Mouse (Mus musculus): ENCODE results near the gene Rgs12. TPM values are rescaled to one million over a fixed set of nuclear protein-coding genes. Genes with fewer than 3 reads are reported as not detected.

The Rgs12 gene
- polyA plus RNA-seq, 2 experiments: 17.1 to 21.7 TPM

DNA sequence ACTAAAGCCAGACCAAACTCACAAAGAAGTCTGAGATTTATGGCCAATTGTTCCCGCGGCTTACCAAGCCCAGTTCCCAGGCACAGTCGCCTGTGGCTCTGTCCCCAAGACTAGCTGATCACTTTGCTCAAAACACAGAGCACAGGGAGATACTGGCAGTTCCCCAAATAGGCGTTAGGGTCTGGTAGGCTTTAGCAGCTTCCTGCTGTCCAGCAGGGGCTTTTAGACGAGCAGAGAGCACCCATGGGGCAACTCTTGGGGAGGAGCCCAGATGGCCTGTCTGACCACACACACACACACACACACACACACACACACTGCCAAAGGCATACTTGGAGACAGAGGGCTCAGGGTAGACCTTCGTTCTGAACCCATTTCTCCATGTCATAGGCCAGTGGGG is 26.7 kb upstream of the Rgs12 start:
- no peak for DNase-seq (ENCODE audit: low read depth in 3 of 3, low spot score in 3 of 3)
- no peak overlapping the region for H3K4me3 ChIP-seq (ENCODE audit: insufficient read depth in 1 of 2, low read depth in 2 of 2, low read length in 2 of 2)
- no peak overlapping the region for H3K4me2 ChIP-seq (ENCODE audit: low read depth)
- ATAC-seq (ENCODE audit: insufficient read depth): no peak
- H3K9me3 ChIP-seq (ENCODE audit: control insufficient read depth, low read length): no peaks in the 10 kb centered on the region
- TF ChIP-seq CTCF (IDR thresholded peaks at IDR 0.05; ENCODE audit: low read depth) (no peak), EP300 (IDR thresholded peaks at IDR 0.05; ENCODE audit: low read depth) (no peak)
- no peaks in the 10 kb centered on the region for H3K36me3 ChIP-seq (replicated peaks; ENCODE audit: control insufficient read depth, insufficient read depth, low read depth)
- WGBS (ENCODE audit: insufficient replicate concordance): 71% methylated on average over 6 of the region's 6 CpGs
- no peak overlapping the region for H3K27ac ChIP-seq
- H3K4me1 ChIP-seq (replicated peaks; ENCODE audit: control insufficient read depth in 2 of 2, insufficient read depth in 2 of 2, low read length in 1 of 2): peaks cover 33% of the 10 kb centered on the region in 2 experiments
- H3K9ac ChIP-seq (replicated peaks): no peak overlapping the region
- H3K27me3 ChIP-seq (ENCODE audit: control insufficient read depth, insufficient read depth, low read length): no peaks in the 10 kb centered on the region

DNA sequence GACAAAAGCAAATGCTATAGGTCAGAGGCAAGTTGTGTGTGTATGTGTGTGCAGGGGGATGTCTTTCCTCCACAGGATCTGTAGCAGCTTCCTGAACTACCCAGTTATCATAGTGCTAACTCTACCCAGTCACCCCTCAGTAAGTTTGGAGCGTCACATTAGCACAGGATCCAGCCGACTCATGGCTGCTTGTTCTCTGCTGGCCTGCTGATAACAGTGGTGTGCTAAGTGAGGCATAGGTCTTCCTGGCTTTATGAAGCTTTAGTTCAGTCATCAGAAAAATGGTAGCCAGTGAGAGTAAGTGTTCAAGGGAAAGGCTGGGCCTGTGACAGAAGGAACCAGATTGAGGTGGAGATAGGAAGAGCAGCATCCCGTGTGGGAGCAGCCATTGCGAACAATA is 25.3 kb upstream of the Rgs12 start:
- Histone ChIP-seq H3K27ac (peak overlapping the region; percentile 70), H3K4me1 (replicated peaks; ENCODE audit: control insufficient read depth in 2 of 2, insufficient read depth in 2 of 2, low read length in 1 of 2) (peaks cover 28 to 31% of the 10 kb centered on the region in 2 experiments), H3K4me3 (ENCODE audit: insufficient read depth in 1 of 2, low read depth in 2 of 2, low read length in 2 of 2) (no peak overlapping the region), H3K9me3 (ENCODE audit: control insufficient read depth, low read length) (no peaks in the 10 kb centered on the region), H3K27me3 (ENCODE audit: control insufficient read depth, insufficient read depth, low read length) (no peaks in the 10 kb centered on the region), H3K4me2 (ENCODE audit: low read depth) (peak overlapping the region; percentile 4), H3K9ac (replicated peaks) (peak overlapping the region; percentile 7), H3K36me3 (replicated peaks; ENCODE audit: control insufficient read depth, insufficient read depth, low read depth) (no peaks in the 10 kb centered on the region)
- no peak for TF ChIP-seq CTCF (IDR thresholded peaks at IDR 0.05; ENCODE audit: low read depth)
- peak; percentile 84 for TF ChIP-seq EP300 (IDR thresholded peaks at IDR 0.05; ENCODE audit: low read depth)
- WGBS (ENCODE audit: insufficient replicate concordance): 38% methylated on average over 4 of the region's 4 CpGs
- ATAC-seq (ENCODE audit: insufficient read depth) (peak; percentile 90), DNase-seq (ENCODE audit: low read depth in 3 of 3, low spot score in 3 of 3) (peak; percentile 67 to 77 (median 72))

DNA sequence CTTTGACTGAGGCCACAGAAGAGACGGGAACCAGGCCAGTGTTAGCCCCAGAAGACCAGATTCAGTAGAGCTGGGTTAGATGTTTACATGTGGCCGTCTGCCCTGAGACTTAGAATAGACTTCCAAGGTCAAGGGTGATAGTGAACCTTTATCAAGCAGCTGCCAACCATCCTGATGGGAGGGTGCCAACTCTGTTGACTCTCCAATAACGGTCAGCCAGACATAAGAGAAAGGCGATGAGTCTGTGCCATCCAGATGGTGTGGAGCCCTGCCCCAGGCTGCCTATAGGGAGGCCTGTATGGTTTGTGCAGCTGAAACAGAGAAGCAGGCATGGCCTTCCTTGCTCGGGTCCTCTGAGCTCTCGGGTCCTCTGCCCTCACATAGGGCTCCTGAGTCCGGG is 24.7 kb upstream of the Rgs12 start:
- DNase-seq (ENCODE audit: low read depth in 3 of 3, low spot score in 3 of 3) (peak in 2 of 3 experiments; percentile 41 to 45), ATAC-seq (ENCODE audit: insufficient read depth) (peak; percentile 73)
- Histone ChIP-seq H3K27me3 (ENCODE audit: control insufficient read depth, insufficient read depth, low read length) (no peaks in the 10 kb centered on the region), H3K27ac (peak overlapping the region; percentile 70), H3K36me3 (replicated peaks; ENCODE audit: control insufficient read depth, insufficient read depth, low read depth) (no peaks in the 10 kb centered on the region), H3K4me2 (ENCODE audit: low read depth) (peak overlapping the region; percentile 0), H3K9ac (replicated peaks) (no peak overlapping the region; the same call in 1 of the 2 replicates), H3K4me1 (replicated peaks; ENCODE audit: control insufficient read depth in 2 of 2, insufficient read depth in 2 of 2, low read length in 1 of 2) (peaks cover 28 to 29% of the 10 kb centered on the region in 2 experiments), H3K4me3 (ENCODE audit: insufficient read depth in 1 of 2, low read depth in 2 of 2, low read length in 2 of 2) (no peak overlapping the region), H3K9me3 (ENCODE audit: control insufficient read depth, low read length) (no peaks in the 10 kb centered on the region)
- TF ChIP-seq EP300 (IDR thresholded peaks at IDR 0.05; ENCODE audit: low read depth) (peak; percentile 60; the same call in 1 of the 2 replicates), CTCF (IDR thresholded peaks at IDR 0.05; ENCODE audit: low read depth) (no peak)
- WGBS (ENCODE audit: insufficient replicate concordance): 58% methylated on average over 7 of the region's 7 CpGs

DNA sequence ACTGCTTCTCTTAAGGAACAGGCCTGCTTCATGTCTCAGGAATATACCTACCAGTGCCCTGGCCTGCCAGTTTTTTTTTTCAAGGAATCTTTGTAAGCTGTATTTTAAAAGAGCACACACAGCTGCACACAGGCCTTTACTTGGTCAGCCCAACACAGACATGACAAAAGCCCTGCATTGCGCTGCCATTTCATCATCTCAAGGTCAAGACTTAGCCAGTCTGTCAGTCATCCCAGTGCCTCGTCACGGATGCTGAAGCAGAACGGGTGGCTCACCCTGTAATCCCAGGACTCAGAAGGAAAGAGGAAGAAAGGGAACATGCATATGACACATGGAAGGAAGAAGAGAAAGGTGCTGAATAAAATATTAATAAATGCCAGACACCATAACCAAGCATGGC is 21.6 kb upstream of the Rgs12 start:
- Histone ChIP-seq H3K9me3 (ENCODE audit: control insufficient read depth, low read length) (no peaks in the 10 kb centered on the region), H3K4me1 (replicated peaks; ENCODE audit: control insufficient read depth in 2 of 2, insufficient read depth in 2 of 2, low read length in 1 of 2) (peaks cover 52 to 57% of the 10 kb centered on the region in 2 experiments), H3K9ac (replicated peaks) (no peak overlapping the region), H3K27me3 (ENCODE audit: control insufficient read depth, insufficient read depth, low read length) (no peaks in the 10 kb centered on the region), H3K4me2 (ENCODE audit: low read depth) (no peak overlapping the region), H3K27ac (no peak overlapping the region), H3K36me3 (replicated peaks; ENCODE audit: control insufficient read depth, insufficient read depth, low read depth) (no peaks in the 10 kb centered on the region), H3K4me3 (ENCODE audit: insufficient read depth in 1 of 2, low read depth in 2 of 2, low read length in 2 of 2) (no peak overlapping the region)
- ATAC-seq (ENCODE audit: insufficient read depth): no peak
- no peak for DNase-seq (ENCODE audit: low read depth in 3 of 3, low spot score in 3 of 3)
- WGBS (ENCODE audit: insufficient replicate concordance): 84% methylated on average over 4 of the region's 4 CpGs
- TF ChIP-seq EP300 (IDR thresholded peaks at IDR 0.05; ENCODE audit: low read depth) (no peak), CTCF (IDR thresholded peaks at IDR 0.05; ENCODE audit: low read depth) (no peak)

DNA sequence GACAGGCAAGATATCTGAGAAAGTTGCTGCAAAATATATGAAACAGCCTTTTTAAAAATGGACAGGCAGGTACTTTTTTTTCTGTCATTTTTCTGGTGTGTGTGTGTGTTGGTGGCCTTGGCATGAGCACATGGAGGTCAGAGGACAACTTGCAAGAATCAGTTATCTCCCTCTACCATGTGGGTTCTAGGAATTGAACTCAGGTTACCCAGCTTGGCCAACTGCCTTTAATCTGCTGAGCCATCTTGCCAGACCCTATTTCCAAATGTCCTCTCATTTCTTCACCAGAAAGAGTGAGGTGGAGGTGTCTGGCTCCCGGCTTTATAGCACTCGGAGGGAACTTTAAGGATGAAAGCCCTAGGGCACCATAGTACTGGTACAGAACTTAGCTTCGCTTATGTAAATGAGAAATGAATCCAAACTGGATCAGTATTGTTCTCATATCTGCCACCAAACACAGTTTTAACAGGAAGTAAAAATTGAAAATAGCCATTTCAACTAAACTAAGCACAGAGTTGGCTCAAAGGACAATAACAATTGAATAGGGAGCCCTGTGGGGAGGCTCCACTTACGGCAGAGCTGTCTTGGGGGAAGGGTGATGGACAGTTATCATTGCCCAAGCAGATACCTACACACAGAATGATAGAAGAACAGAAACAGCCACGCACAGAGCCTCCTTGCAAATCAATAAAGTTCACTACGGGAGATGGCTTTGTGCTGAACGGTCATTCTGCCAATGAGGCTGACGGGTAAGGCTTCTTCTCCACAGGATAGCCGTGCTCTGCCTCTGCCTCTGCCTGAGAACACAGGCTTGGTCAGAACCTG is 18.9 kb upstream of the Rgs12 start:
- WGBS (ENCODE audit: insufficient replicate concordance): 27% methylated on average over 9 of the region's 9 CpGs
- Histone ChIP-seq H3K36me3 (replicated peaks; ENCODE audit: control insufficient read depth, insufficient read depth, low read depth) (no peaks in the 10 kb centered on the region), H3K4me2 (ENCODE audit: low read depth) (peak overlapping the region; percentile 41), H3K27ac (peak overlapping the region; percentile 65), H3K27me3 (ENCODE audit: control insufficient read depth, insufficient read depth, low read length) (no peaks in the 10 kb centered on the region), H3K9ac (replicated peaks) (peak overlapping the region; percentile 23), H3K4me3 (ENCODE audit: insufficient read depth in 1 of 2, low read depth in 2 of 2, low read length in 2 of 2) (no peak overlapping the region), H3K9me3 (ENCODE audit: control insufficient read depth, low read length) (no peaks in the 10 kb centered on the region), H3K4me1 (replicated peaks; ENCODE audit: control insufficient read depth in 2 of 2, insufficient read depth in 2 of 2, low read length in 1 of 2) (peaks cover 35 to 40% of the 10 kb centered on the region in 2 experiments)
- peak; percentile 77 to 80 (median 78) for DNase-seq (ENCODE audit: low read depth in 3 of 3, low spot score in 3 of 3)
- ATAC-seq (ENCODE audit: insufficient read depth): peak; percentile 93
- TF ChIP-seq EP300 (IDR thresholded peaks at IDR 0.05; ENCODE audit: low read depth) (peak; percentile 88), CTCF (IDR thresholded peaks at IDR 0.05; ENCODE audit: low read depth) (no peak)

Data from liver, embryonic 14.5 days (tissue).